Mouse (Mus musculus) embryo, embryonic 10 days (tissue): ENCODE measurements around the gene Camsap2.

Experiments used
- DNase-seq: peaks from one replicate; pipeline ENCODE4 v3.0.0-alpha.2; 2015; ENCODE audit warnings: low spot score

The Camsap2 gene

GRCm38 (mm10) chr1:136343727-136344126, 2.2 kb downstream of the Camsap2 start:
- DNase-seq: peak; percentile 40

GRCm38 (mm10) chr1:136340541-136340940, 5.4 kb downstream of the Camsap2 start:
- no peak for DNase-seq

- DNase-seq: no peak
Measured at GRCm38 (mm10) chr1:136334743-136335142, 11.2 kb downstream of the Camsap2 start.

- DNase-seq: no peak
Measured at GRCm38 (mm10) chr1:136333512-136333911, 12.4 kb downstream of the Camsap2 start.

- DNase-seq: no peak
Measured at GRCm38 (mm10) chr1:136333071-136333470, 12.8 kb downstream of the Camsap2 start.

GRCm38 (mm10) chr1:136331836-136332235, 14.1 kb downstream of the Camsap2 start:
- no peak for DNase-seq

GRCm38 (mm10) chr1:136329426-136329825, 16.5 kb downstream of the Camsap2 start:
- DNase-seq: no peak

GRCm38 (mm10) chr1:136328640-136329039, 17.3 kb downstream of the Camsap2 start:
- peak; percentile 69 for DNase-seq

GRCm38 (mm10) chr1:136327638-136328037, 18.3 kb downstream of the Camsap2 start:
- no peak for DNase-seq

GRCm38 (mm10) chr1:136325933-136326332, 20.0 kb downstream of the Camsap2 start:
- no peak for DNase-seq

- no peak for DNase-seq
Measured at GRCm38 (mm10) chr1:136322331-136322730, 23.6 kb downstream of the Camsap2 start.

GRCm38 (mm10) chr1:136316317-136316716, 29.6 kb downstream of the Camsap2 start:
- DNase-seq: peak; percentile 19

- no peak for DNase-seq
Measured at GRCm38 (mm10) chr1:136309193-136309592, 36.7 kb downstream of the Camsap2 start.

- DNase-seq: peak; percentile 40
Measured at GRCm38 (mm10) chr1:136306424-136306823, 39.5 kb downstream of the Camsap2 start.

- DNase-seq: no peak
Measured at GRCm38 (mm10) chr1:136293961-136294360, 51.9 kb downstream of the Camsap2 start.

- DNase-seq: no peak
Measured at GRCm38 (mm10) chr1:136289803-136290202, 56.1 kb downstream of the Camsap2 start.

GRCm38 (mm10) chr1:136277366-136277765, 68.5 kb downstream of the Camsap2 start:
- DNase-seq: no peak

GRCm38 (mm10) chr1:136268224-136268623, 77.7 kb downstream of the Camsap2 start:
- no peak for DNase-seq

GRCm38 (mm10) chr1:136266127-136266526, 79.8 kb downstream of the Camsap2 start:
- DNase-seq: no peak

- no peak for DNase-seq
Measured at GRCm38 (mm10) chr1:136263355-136263754, 82.5 kb downstream of the Camsap2 start.

GRCm38 (mm10) chr1:136260635-136261238, 85.2 kb downstream of the Camsap2 start, which contains the start of gene Gpr25:
Gene Gpr25 (minus strand): TSS chr1:136260873.
- no peak for DNase-seq

- peak; percentile 63 for DNase-seq
Measured at GRCm38 (mm10) chr1:136259893-136260634, 85.8 kb downstream of the Camsap2 start.

- DNase-seq: no peak
Measured at GRCm38 (mm10) chr1:136259543-136259892, 86.4 kb downstream of the Camsap2 start.

- DNase-seq: no peak
Measured at GRCm38 (mm10) chr1:136258495-136258894, 87.4 kb downstream of the Camsap2 start.
